Mouse (Mus musculus) limb, embryonic 13.5 days (tissue): ENCODE results near the gene Slc30a3. TPM values are rescaled to one million over a fixed set of nuclear protein-coding genes. Genes with fewer than 3 reads are reported as not detected.

Source experiments
- ATAC-seq: fragments of 200-750 bp; cut with Nextera tagmentation; 2 replicates; pipeline ENCODE4 v1.8.0; 2017; ENCODE audit warnings: low read depth, moderate number of reproducible peaks, moderate TSS enrichment; ENCODE audit not compliant: low FRiP score
- H3K27ac ChIP-seq: fragments of 300-500 bp; sonication (generic); 2 replicates; pipeline ENCODE4 v1.5.1; 2015; ENCODE audit warnings: inconsistent platforms, mild to moderate bottlenecking, moderate library complexity
- H3K27me3 ChIP-seq: fragments of 300-500 bp; sonication (generic); 2 replicates; pipeline ENCODE4 v1.6.1; 2015; ENCODE audit warnings: mild to moderate bottlenecking, inconsistent platforms
- H3K36me3 ChIP-seq: fragments of 300-500 bp; sonication (generic); 2 replicates; pipeline ENCODE4 v1.6.1; 2015; ENCODE audit warnings: inconsistent platforms, mild to moderate bottlenecking, moderate library complexity
- H3K4me1 ChIP-seq: fragments of 300-500 bp; sonication (generic); 2 replicates; pipeline ENCODE4 v1.6.1; 2015; ENCODE audit warnings: inconsistent platforms
- H3K4me2 ChIP-seq: fragments of 300-500 bp; sonication (generic); replicated peaks from 2 replicates; pipeline ENCODE4 v1.6.1; 2015; ENCODE audit warnings: inconsistent platforms, mild to moderate bottlenecking, moderate library complexity
- H3K4me3 ChIP-seq: fragments of 300-500 bp; sonication (generic); 2 replicates; pipeline ENCODE4 v1.5.1; 2015; ENCODE audit warnings: moderate library complexity, mild to moderate bottlenecking, inconsistent platforms
- H3K9ac ChIP-seq: fragments of 300-500 bp; sonication (generic); 2 replicates; pipeline ENCODE4 v1.6.1; 2015; ENCODE audit warnings: mild to moderate bottlenecking, inconsistent platforms
- H3K9me3 ChIP-seq: fragments of 300-500 bp; sonication (generic); 2 replicates; pipeline ENCODE4 v1.6.1; 2016; ENCODE audit warnings: inconsistent platforms
- WGBS: fragments of 180-500 bp; shearing (Covaris S2); methylation state at CpG from one replicate; pipeline ENCODE4 v1.1.7; 2015; 5-methylcytosine and 5-hydroxymethylcytosine counted together
- polyA plus RNA-seq: library from polyadenylated mRNA; unstranded; fragments of >200 nt; fragmentation: Nextera tagmentation; extraction: Ambion mirVana; gene quantifications from 2 replicates; pipeline ENCODE4 v1.2.1, GENCODE M21; 2015

The Slc30a3 gene
- 0.38 and 0.57 TPM in 2 replicates for polyA plus RNA-seq

DNA sequence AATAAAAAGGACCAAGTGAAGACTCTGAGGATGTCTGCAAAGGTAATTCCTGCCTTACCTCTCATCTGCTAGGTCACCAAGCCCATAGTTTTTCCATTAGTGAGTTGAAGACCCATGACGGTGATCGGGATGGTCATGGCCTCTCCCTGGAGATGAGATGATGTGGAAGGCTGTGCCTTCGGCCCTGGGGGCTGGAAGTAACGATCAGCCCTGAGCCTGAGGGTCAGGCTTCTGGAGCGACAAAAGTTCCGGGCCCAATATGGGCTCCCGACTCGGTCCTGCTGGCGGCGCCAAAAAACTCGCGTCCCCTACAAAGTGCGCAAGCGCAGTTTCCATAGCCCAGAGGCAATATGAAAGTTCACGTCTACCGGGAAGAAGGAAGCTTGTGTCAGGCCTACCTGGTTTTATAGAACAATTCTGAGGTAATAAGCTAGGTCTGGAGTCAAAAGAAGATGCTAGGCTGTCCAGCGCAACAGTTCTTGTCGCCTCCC is at the start of gene Slc30a3:
Slc30a3 (minus strand) TSS at position 238 of the 491 bp plus-strand sequence.
- no peak for ATAC-seq
- Histone ChIP-seq H3K27ac (no peak within 1 kb of the TSS), H3K4me2 (no peak within 1 kb of the TSS), H3K36me3 (no peaks in the 10 kb centered on the region), H3K9me3 (no peaks in the 10 kb centered on the region), H3K27me3 (peaks cover 17% of the 10 kb centered on the region; the same call in 1 of the 2 replicates), H3K4me3 (no peak within 1 kb of the TSS), H3K9ac (no peak within 1 kb of the TSS), H3K4me1 (no peaks in the 10 kb centered on the region)
- 88% methylated on average over 18 of the region's 18 CpGs for WGBS

DNA sequence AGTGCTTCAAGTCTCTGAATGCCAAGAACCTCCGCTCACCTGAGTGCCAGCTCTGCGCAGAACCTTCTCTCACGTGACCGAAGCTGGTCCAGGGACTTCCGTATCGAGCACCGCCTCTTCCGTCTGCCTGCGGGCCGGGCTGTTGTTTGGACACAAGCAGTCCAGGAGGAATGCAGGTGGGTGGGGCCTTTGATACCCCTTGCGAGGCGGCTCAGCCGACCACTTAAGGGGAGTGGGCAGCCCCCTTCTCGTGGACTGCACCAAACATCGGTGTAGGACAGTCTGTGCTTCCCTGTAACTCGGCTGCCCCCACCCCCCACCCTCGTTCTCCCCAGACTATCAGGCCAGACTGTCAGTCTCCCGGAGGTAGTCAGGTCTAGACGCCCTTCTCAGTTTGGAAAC is 46.1 kb upstream of the Slc30a3 start, which contains the start of gene Mpv17:
Mpv17 (minus strand) TSS at position 100 of the 402 bp plus-strand sequence.
- no peaks in the 10 kb centered on the region for H3K9me3 ChIP-seq
- WGBS: under 1% methylated on average over 19 of the region's 19 CpGs
- H3K4me2 ChIP-seq: peak within 1 kb of the TSS; percentile 90
- no peaks in the 10 kb centered on the region for H3K27me3 ChIP-seq
- peak within 1 kb of the TSS; percentile 85 for H3K27ac ChIP-seq
- peaks cover 14% of the 10 kb centered on the region for H3K4me1 ChIP-seq
- H3K36me3 ChIP-seq: peaks cover 55% of the 10 kb centered on the region
- peak within 1 kb of the TSS; percentile 62 for H3K4me3 ChIP-seq
- peak; percentile 97 for ATAC-seq
- H3K9ac ChIP-seq: peak within 1 kb of the TSS; percentile 75

DNA sequence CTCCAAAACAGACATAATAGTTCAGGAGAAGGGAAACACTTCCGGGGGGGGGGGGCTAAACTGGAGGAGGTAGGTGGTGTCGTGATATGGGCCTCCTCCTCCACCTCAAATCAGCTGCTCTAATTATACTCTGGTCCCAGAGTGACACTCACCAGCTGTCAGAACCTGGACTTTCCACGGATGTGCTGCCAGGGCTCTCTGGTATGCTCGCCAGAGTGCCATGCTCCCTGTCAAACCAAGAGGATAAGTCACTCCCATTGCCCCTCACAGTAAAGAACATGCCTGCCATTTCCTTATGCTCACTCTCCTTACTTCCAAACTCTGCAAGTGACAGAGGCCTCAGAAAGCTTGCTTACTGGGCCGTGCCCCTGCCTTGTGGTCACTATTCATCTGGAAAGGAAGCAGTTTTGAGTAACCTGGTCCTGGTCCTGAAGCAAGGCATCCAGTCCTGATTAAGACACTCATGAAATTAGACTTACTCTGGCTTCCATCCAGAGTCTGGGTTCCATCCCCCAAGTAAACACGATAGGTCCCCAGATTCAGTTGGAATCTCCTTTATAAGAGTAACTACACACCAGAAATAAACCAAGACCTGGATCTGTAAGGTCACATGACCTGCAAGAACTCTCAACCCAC is 45.6 kb upstream of the Slc30a3 start:
- 37% methylated on average over 6 of the region's 6 CpGs for WGBS
- ATAC-seq: peak; percentile 12; the same call in 1 of the 2 replicates
- H3K36me3 ChIP-seq: peaks cover 50% of the 10 kb centered on the region
- peak overlapping the region; percentile 62 for H3K4me3 ChIP-seq
- peak overlapping the region; percentile 90 for H3K4me2 ChIP-seq
- peak overlapping the region; percentile 70 for H3K9ac ChIP-seq
- no peaks in the 10 kb centered on the region for H3K9me3 ChIP-seq
- H3K27me3 ChIP-seq: no peaks in the 10 kb centered on the region
- H3K27ac ChIP-seq: no peak overlapping the region
- H3K4me1 ChIP-seq: peaks cover 14% of the 10 kb centered on the region

DNA sequence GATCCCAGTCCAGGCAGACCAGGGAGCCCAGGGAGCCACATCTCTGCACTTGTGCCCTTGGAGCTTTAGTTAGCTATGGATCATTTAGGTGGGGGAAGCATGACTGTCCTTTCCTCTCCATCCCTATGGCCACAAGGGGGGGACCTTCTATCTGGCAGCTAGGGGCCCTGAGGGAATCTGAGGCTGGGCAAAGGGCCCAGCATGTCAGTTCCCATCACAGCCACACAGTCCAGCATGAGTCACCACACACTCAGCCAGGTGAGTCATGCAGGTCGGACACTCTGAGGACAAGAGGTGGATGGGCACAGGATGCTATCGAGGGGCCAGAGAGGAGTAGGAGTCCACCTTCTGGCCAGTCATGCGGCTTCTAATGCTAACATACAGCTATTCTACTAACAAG is 43.7 kb upstream of the Slc30a3 start:
- peaks cover 46% of the 10 kb centered on the region for H3K36me3 ChIP-seq
- no peak overlapping the region for H3K9ac ChIP-seq
- 87% methylated on average over 3 of the region's 3 CpGs for WGBS
- no peak overlapping the region for H3K4me3 ChIP-seq
- no peak for ATAC-seq
- H3K4me2 ChIP-seq: no peak overlapping the region
- H3K4me1 ChIP-seq: peaks cover 14% of the 10 kb centered on the region
- no peak overlapping the region for H3K27ac ChIP-seq
- no peaks in the 10 kb centered on the region for H3K27me3 ChIP-seq
- no peaks in the 10 kb centered on the region for H3K9me3 ChIP-seq

DNA sequence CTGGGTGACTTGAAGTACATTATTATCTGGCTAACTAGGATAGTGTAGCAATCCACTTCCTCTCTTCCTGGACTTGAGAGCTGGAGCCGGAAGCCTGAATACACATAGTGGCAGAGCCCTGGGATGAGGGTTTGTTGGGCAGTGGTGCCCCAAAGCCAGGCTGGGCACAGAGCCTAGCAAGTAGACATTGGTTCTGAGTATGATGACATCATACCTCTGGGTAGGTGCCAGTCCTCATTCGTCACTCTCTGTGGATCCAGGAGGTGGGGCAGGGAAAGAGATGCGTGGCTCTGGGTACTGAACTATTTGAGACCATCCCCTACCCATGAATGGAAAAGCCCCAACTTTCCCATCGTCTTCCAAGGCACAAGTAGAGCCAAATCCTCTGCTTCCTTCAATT is 41.7 kb upstream of the Slc30a3 start:
- Histone ChIP-seq H3K4me1 (peaks cover 11% of the 10 kb centered on the region), H3K27me3 (no peaks in the 10 kb centered on the region), H3K9ac (no peak overlapping the region), H3K4me3 (no peak overlapping the region), H3K9me3 (no peaks in the 10 kb centered on the region), H3K36me3 (peaks cover 51% of the 10 kb centered on the region), H3K4me2 (no peak overlapping the region), H3K27ac (no peak overlapping the region)
- 95% methylated on average over 4 of the region's 4 CpGs for WGBS
- no peak for ATAC-seq

DNA sequence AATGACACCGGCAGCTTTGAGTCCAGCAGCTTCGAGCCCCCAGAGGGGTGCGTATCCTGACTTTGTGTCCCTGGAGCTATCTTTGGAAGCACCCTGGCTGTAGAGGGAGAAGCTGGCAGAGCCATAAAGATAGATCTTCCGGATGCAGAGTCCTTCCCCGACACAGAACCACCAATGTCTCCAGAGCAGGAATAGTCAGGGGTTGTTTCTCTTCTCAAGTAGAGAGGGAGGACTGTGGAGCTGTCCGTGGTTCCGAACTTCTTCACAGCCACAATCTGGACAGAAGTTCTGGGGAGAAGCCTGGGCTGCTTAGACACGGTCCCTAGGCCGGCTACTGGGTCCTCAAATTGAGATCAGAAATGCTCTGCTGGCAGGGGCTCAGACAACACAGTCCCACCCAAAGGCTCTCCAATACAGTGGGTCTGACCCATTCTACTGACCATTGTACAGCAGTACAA is 31.0 kb upstream of the Slc30a3 start:
- ATAC-seq: no peak
- Histone ChIP-seq H3K36me3 (peaks cover 21% of the 10 kb centered on the region), H3K4me3 (peak overlapping the region; percentile 26; the same call in 1 of the 2 replicates), H3K4me2 (peak overlapping the region; percentile 53), H3K9me3 (no peaks in the 10 kb centered on the region), H3K9ac (no peak overlapping the region), H3K27me3 (peaks cover 63% of the 10 kb centered on the region), H3K4me1 (peaks cover 24% of the 10 kb centered on the region), H3K27ac (no peak overlapping the region)
- 13% methylated on average over 9 of the region's 9 CpGs for WGBS

DNA sequence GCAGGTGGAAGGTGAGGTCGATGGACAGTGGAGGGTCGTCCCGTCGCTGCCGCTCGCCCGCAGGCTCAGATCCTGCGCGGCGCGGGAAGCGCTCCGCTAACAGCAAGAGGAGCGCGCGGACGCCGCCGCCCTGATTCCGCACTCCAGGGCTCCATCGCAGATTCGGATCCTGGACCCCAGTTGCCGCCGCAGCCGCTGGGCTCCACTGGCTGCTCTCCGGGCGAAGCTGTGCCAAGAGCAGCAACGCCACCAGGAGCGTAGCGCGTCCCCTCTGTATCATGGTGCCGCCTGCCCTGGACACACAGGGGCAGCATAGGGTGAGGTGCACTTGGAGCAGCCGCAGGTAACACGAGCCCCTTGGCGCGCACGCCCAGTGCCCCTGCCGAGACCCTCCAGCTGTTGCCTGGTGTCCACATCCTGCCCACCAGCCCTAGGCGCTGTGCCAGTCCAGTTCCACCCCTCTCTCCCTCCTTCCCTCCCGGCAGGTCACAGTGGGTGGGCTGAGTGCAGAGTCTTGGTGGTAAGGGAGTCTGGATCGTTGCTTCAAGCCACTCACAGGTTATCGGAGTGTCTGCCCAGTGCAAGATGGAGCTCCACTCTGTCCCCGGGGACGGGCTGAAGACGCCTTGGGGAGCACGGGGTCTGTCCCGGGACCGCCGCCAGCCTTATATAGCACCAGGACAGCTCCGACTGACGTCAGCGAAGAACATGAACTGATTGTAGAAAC is 30.4 kb upstream of the Slc30a3 start, which contains the start of gene Ucn:
Ucn (minus strand) TSS at position 589 of the 727 bp plus-strand sequence.
- peak within 1 kb of the TSS; percentile 26 for H3K4me3 ChIP-seq
- peak within 1 kb of the TSS; percentile 53 for H3K4me2 ChIP-seq
- no peaks in the 10 kb centered on the region for H3K9me3 ChIP-seq
- no peak within 1 kb of the TSS for H3K27ac ChIP-seq
- no peak within 1 kb of the TSS for H3K9ac ChIP-seq
- peaks cover 24% of the 10 kb centered on the region for H3K4me1 ChIP-seq
- WGBS: 2% methylated on average over 52 of the region's 52 CpGs
- ATAC-seq: no peak
- H3K36me3 ChIP-seq: peaks cover 17% of the 10 kb centered on the region
- H3K27me3 ChIP-seq: peaks cover 69% of the 10 kb centered on the region

DNA sequence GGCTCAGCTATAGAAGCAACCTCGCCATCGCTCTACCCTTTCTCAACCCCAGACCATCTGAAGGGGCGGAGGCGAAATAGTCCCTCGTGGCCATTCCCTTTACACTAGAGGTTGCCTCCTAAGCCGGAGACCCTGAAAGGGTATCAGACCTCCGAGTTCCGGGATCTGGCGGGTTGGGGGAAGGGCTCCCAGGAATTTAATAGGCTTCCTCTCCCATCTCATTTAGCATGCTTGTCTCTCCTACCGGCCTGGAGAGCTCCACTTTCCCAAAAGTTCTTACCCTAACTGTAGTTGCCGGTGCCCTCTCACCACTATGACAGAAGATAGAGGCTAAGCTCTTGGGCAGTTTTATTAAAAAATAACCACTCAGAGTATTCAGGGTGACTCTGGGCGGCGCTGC is 29.6 kb upstream of the Slc30a3 start:
- Histone ChIP-seq H3K27me3 (peaks cover 71% of the 10 kb centered on the region), H3K36me3 (peaks cover 14% of the 10 kb centered on the region), H3K4me1 (peaks cover 24% of the 10 kb centered on the region), H3K9me3 (no peaks in the 10 kb centered on the region), H3K4me3 (peak overlapping the region; percentile 26), H3K4me2 (peak overlapping the region; percentile 53), H3K9ac (no peak overlapping the region), H3K27ac (no peak overlapping the region)
- ATAC-seq: no peak
- WGBS: 2% methylated on average over 13 of the region's 13 CpGs

DNA sequence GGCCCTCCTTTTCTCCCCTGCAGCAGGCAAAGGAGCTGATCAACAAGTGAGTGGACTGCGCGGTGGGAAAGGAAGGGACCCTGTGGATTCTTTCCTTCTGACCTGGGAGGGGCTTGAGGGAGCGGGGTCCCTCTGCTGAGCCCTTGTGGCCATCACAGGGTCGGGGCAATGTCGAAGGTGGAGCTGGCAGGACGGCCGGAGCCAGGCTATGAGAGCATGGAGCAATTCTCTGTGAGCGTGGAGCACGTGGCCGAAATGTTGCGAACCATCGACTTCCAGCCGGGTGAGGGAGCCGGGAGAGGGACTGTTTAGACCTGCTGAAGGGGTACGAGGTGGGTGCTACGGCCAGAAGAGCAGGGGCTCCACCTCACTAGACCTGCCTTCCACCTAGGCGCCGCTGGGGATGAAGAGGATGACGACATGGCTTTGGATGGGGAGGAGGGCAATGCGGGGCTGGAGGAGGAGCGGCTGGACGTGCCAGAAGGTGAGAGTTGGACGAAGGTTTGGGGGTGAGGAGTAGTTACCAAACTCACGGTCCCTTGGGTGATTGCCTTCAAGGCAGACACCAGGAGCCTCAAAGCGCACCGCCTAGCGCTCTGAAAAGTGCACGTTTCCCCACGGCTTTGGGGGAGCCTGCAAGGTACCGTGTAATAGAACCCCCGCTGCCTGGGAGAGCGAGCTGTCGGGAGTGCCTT is 28.8 kb upstream of the Slc30a3 start:
- no peak for ATAC-seq
- WGBS: under 1% methylated on average over 33 of the region's 33 CpGs
- Histone ChIP-seq H3K4me1 (peaks cover 24% of the 10 kb centered on the region), H3K4me3 (peak overlapping the region; percentile 26; the same call in 1 of the 2 replicates), H3K27ac (no peak overlapping the region), H3K4me2 (peak overlapping the region; percentile 53), H3K27me3 (peaks cover 77% of the 10 kb centered on the region), H3K9ac (no peak overlapping the region), H3K9me3 (no peaks in the 10 kb centered on the region), H3K36me3 (peaks cover 12% of the 10 kb centered on the region)

DNA sequence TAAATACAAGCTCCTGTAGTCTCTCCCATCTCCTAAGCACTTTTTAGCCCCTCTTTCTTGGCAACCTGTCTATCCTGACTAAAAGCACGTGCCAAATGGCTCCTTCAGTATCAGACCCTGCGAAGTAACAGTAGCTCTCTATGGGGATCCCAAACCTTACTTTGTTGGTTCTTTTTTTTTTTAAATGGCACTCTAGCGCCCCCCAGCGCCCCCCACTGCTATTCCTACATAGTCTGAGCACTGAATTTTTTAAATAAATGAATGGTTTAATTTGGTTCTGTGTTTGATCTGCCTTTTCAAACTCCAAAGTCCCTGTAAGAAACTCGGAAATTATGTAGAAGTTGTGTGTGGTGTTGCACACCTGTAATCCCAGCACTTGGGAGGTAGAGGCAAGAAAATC is 18.0 kb upstream of the Slc30a3 start:
- H3K9ac ChIP-seq: no peak overlapping the region
- no peak overlapping the region for H3K4me2 ChIP-seq
- no peaks in the 10 kb centered on the region for H3K4me1 ChIP-seq
- no peaks in the 10 kb centered on the region for H3K9me3 ChIP-seq
- H3K4me3 ChIP-seq: no peak overlapping the region
- peaks cover 9% of the 10 kb centered on the region for H3K27me3 ChIP-seq
- ATAC-seq: no peak
- H3K36me3 ChIP-seq: no peaks in the 10 kb centered on the region
- WGBS: 36% methylated on average over 5 of the region's 5 CpGs
- H3K27ac ChIP-seq: no peak overlapping the region

DNA sequence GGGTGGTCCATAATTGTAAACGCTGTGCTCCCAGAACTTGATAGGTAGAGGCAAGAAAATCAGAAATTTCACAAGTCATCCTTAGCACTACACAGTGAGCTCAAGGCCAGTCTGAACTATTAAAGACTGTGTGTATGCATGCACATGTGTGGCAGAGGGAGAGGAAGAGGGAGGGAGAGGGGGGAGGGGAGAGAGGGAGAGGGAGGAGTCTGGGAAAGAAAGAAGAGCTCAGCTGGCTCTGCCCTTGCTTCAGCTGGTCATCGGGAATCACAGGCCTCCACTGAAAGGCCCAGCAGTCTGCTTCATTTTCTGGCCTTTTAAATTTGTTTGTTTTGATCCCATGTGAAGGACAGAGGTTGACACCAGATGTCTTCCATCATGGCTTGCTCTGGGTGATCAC is 15.4 kb upstream of the Slc30a3 start:
- no peak overlapping the region for H3K9ac ChIP-seq
- no peak overlapping the region for H3K4me3 ChIP-seq
- no peaks in the 10 kb centered on the region; the same call in 1 of the 2 replicates for H3K27me3 ChIP-seq
- 48% methylated on average over 2 of the region's 2 CpGs for WGBS
- H3K4me1 ChIP-seq: no peaks in the 10 kb centered on the region
- no peak overlapping the region for H3K4me2 ChIP-seq
- H3K9me3 ChIP-seq: no peaks in the 10 kb centered on the region
- H3K27ac ChIP-seq: no peak overlapping the region
- no peak for ATAC-seq
- no peaks in the 10 kb centered on the region for H3K36me3 ChIP-seq

DNA sequence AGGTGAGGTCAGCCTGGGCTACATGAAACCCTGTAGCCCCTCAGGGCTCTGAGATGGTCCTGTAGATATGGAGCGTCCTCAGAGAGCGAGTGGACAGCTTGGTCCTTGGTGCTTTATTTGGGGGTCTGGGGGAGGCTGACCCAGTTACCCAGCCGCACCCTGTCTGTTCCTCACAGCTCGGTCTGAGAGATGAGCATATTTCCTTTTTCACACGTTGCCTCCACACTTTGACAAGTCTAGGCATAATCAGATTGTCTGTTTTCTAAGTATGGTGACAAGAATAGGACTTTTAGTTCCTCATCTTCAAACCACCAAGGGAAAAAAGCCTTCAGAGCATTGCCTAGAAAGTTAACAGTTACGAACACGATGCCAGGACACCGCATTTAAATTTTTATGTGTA is 13.1 kb upstream of the Slc30a3 start:
- Histone ChIP-seq H3K36me3 (no peaks in the 10 kb centered on the region), H3K4me1 (no peaks in the 10 kb centered on the region), H3K9me3 (no peaks in the 10 kb centered on the region), H3K27me3 (peaks cover 12% of the 10 kb centered on the region), H3K4me2 (no peak overlapping the region), H3K4me3 (no peak overlapping the region), H3K27ac (no peak overlapping the region), H3K9ac (no peak overlapping the region)
- 80% methylated on average over 8 of the region's 8 CpGs for WGBS
- ATAC-seq: no peak
